Mouse (Mus musculus) liver, embryonic 14.5 days (tissue): ENCODE data around the gene Akap13. TPM values are rescaled to one million over a fixed set of nuclear protein-coding genes. Genes with fewer than 3 reads are reported as not detected.

Experiments used
- ATAC-seq: fragments of 200-750 bp; cut with Nextera tagmentation; 2 replicates; pipeline ENCODE4 v1.8.0; 2017; ENCODE audit warnings: moderate number of reproducible peaks, mild to moderate bottlenecking, moderate library complexity; ENCODE audit not compliant: insufficient read depth
- DNase-seq, 3 experiments: peaks; one replicate each; pipeline ENCODE4 v3.0.0-alpha.2; 2012 to 2013; ENCODE audit warnings: low read depth in 3 of 3, low spot score in 3 of 3
- H3K27ac ChIP-seq: fragments of 300-500 bp; sonication (generic); 2 replicates; pipeline ENCODE4 v1.5.1; 2014; ENCODE audit warnings: moderate library complexity, mild to moderate bottlenecking, control low read depth, inconsistent platforms
- H3K27me3 ChIP-seq: fragments of 300-500 bp; sonication (generic); 2 replicates; pipeline ENCODE4 v1.6.1; 2014; ENCODE audit warnings: mild to moderate bottlenecking, low read length, moderate library complexity; ENCODE audit not compliant: control insufficient read depth, insufficient read depth
- H3K36me3 ChIP-seq: fragments of 300-500 bp; sonication (generic); replicated peaks from 2 replicates; pipeline ENCODE4 v1.6.1; 2014; ENCODE audit warnings: low read depth; ENCODE audit not compliant: control insufficient read depth, insufficient read depth
- H3K4me1 ChIP-seq, 2 experiments: fragments of 200-500 bp in 1 of 2; fragments of 300-500 bp in 1 of 2; sonication (generic) in 1 of 2; replicated peaks; 2 replicates each; pipeline ENCODE4 v1.6.1; 2012 to 2014; ENCODE audit warnings: antibody characterized with exemption in 1 of 2, inconsistent platforms in 1 of 2, low read length in 1 of 2; ENCODE audit not compliant: control insufficient read depth in 2 of 2, insufficient read depth in 2 of 2
- H3K4me2 ChIP-seq: fragments of 300-500 bp; sonication (generic); 2 replicates; pipeline ENCODE4 v1.6.1; 2014; ENCODE audit warnings: low read depth, mild to moderate bottlenecking, control low read depth, moderate library complexity
- H3K4me3 ChIP-seq, 2 experiments: fragments of 200-500 bp in 1 of 2; fragments of 300-500 bp in 1 of 2; sonication (generic) in 1 of 2; 2 replicates each; pipeline ENCODE4 v1.5.1; 2012 to 2014; ENCODE audit warnings: low read depth in 2 of 2, low read length in 2 of 2, mild to moderate bottlenecking in 2 of 2, control low read depth in 1 of 2, inconsistent platforms in 1 of 2, moderate library complexity in 1 of 2; ENCODE audit not compliant: insufficient read depth in 1 of 2
- H3K9ac ChIP-seq: fragments of 300-500 bp; sonication (generic); replicated peaks from 2 replicates; pipeline ENCODE4 v1.6.1; 2014; ENCODE audit warnings: mild to moderate bottlenecking, control low read depth, moderate library complexity
- H3K9me3 ChIP-seq: fragments of 300-500 bp; sonication (generic); 2 replicates; pipeline ENCODE4 v1.6.1; 2016; ENCODE audit warnings: low read length, mixed read lengths; ENCODE audit not compliant: control insufficient read depth
- CTCF ChIP-seq: IDR thresholded peaks from 2 replicates; pipeline ENCODE4 v1.5.1; 2016; ENCODE audit warnings: antibody characterized with exemption, low read depth, control low read depth
- EP300 ChIP-seq: IDR thresholded peaks from 2 replicates; pipeline ENCODE4 v1.6.1; 2016; ENCODE audit warnings: antibody characterized with exemption, low read depth
- WGBS: fragments of 180-500 bp; shearing (Covaris S2); extraction: QIAGEN DNeasy Blood & Tissue Kit; methylation state at CpG from one replicate; pipeline ENCODE4 v1.1.7; 2014; ENCODE audit not compliant: insufficient replicate concordance; 5-methylcytosine and 5-hydroxymethylcytosine counted together
- polyA plus RNA-seq, 2 experiments: library from polyadenylated mRNA; depleted of rRNA in 1 of 2; stranded (reverse) in 1 of 2; unstranded in 1 of 2; fragments of >200 nt; fragmentation: Nextera tagmentation in 1 of 2; extraction: Ambion mirVana in 1 of 2; gene quantifications; 2 replicates each; pipeline versions ENCODE4 v1.2.1 to v1.2.3; 2012 to 2014

Gene Akap13
- polyA plus RNA-seq, 2 experiments = 9.0 to 28.1 TPM

DNA sequence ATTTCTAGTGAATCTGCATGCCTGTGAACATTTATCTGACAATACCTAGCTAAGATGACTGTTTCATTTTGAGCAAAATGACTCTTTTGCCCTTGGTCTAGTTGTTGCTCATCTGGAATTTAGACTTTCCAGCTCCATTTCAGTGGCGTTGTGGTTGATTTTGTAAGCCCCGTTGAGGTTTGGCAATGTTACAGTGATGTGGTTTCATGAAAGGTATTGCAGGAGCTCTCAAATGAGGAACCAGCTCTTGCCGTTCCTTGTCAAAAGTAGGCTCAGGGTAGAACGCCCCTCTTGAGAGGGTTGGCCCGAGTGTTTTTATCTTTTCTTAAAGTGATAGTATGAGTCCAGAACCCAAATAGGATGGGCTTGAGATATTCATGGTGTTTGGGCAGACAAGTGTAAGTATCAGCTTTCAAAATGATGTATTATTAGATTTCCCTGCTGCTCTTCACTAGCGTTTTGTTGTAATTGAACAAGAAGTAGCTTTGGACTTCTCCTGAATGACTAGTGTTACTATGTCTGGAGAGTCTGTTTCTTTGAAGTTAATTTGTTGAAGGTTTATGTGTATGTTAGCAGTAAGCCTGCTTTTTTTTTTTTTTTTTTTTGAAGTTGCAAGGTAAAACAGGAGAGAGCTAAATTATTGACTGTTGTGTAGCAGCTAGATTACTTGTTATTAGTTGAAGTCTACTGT lies 140.9 kb downstream of the Akap13 start:
- Histone ChIP-seq H3K4me1 (peaks cover 23 to 28% of the 10 kb centered on the region in 2 experiments), H3K27ac (peak overlapping the region; percentile 71)

DNA sequence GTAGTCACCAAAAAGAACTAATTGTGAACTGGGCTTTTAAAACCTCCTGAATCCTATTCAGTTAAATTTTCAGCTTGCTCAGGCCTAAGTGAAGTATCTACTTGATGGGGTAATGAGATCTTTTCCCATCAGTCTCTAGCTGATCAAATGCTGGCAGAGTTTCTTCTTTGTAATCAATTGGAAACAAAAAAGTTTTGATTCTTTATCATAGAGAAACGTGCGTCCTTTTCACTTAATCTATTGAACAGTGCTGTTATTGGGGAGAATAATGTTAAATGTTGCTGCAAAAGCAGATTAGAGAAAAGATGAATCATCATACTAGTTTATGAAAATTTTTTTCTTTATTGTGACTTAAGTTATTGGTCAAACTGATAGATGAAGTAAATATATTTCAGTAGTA lies 142.5 kb downstream of the Akap13 start:
- DNase-seq (no peak), ATAC-seq (peak; percentile 34; the same call in 1 of the 2 replicates)
- Histone ChIP-seq H3K36me3 (no peaks in the 10 kb centered on the region; the same call in 1 of the 2 replicates), H3K9ac (no peak overlapping the region), H3K9me3 (no peaks in the 10 kb centered on the region), H3K27ac (no peak overlapping the region), H3K4me3 (no peak overlapping the region), H3K27me3 (no peaks in the 10 kb centered on the region), H3K4me2 (peak overlapping the region; percentile 13), H3K4me1 (peaks cover 21 to 23% of the 10 kb centered on the region in 2 experiments)
- TF ChIP-seq CTCF = no peak
- TF ChIP-seq EP300 = peak; percentile 89
- WGBS = 12% methylated on average over 2 of the region's 2 CpGs

More for the DNA sequence above, 140.9 kb downstream of the Akap13 start:
- 7% methylated on average over 6 of the region's 6 CpGs for WGBS
- Histone ChIP-seq H3K4me3 (peak overlapping the region; percentile 31 to 45), H3K36me3 (no peaks in the 10 kb centered on the region), H3K4me2 (peak overlapping the region; percentile 67), H3K9me3 (no peaks in the 10 kb centered on the region), H3K27me3 (no peaks in the 10 kb centered on the region), H3K9ac (peak overlapping the region; percentile 64)
- ATAC-seq (peak; percentile 56), DNase-seq (no peak)
- TF ChIP-seq EP300 (no peak; the same call in 1 of the 2 replicates), CTCF (no peak)

DNA sequence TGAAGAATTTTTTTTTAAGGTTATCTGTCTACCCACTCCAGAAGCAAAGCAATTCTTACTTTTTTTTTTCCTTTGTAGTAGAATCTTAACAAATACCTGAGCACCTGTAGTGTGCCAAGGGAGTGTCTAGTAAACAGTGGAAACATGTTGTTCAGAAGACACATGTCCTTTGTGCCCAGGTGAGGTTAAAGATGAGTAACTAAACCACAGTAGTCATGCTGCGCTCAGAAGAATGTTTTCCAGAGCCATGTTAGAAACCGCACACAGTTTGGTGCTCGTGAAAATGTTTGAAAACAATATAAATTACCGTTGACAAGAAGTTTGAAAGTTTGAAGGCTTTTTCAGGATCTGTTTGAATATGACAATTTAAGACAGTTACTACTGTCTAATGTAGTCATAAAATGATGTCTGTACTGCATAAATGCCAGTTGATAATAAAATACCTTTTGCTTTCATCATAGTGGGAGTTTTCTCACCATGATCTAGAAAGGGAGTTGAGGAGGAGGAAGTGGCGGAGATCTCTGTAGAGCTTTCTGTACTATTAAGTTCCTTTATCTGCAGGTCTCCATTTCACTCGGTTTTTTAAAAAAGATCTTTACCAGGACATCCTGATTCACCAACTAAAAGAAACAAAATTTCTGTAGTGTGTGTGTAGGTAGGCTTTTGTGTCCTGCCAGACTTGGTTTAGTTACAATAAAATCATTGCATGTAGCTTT lies 145.2 kb downstream of the Akap13 start:
- no peak overlapping the region for H3K27ac ChIP-seq

DNA sequence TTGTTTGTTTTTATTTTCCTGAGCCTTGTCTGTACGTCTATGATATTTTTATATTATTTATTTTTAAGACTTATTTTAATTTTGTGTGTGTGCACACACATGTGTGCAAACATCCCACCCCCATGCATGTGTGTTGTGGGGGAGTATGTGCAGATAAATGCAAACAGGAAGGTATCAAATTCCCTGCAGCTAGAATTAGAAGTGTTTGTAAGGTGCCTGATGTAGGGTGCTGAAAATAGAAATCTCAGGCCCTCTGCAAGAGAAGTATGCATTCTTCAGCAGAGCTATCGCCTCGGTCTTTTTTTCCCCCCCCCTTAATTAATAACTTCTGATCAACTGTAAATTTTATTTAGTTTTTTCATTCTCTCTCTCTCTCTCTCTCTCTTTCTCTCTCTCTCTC lies 151.9 kb downstream of the Akap13 start:
- peaks cover 29% of the 10 kb centered on the region for H3K36me3 ChIP-seq

More for the DNA sequence above, 145.2 kb downstream of the Akap13 start:
- ATAC-seq = no peak
- Histone ChIP-seq H3K4me2 (no peak overlapping the region), H3K27me3 (no peaks in the 10 kb centered on the region), H3K9me3 (no peaks in the 10 kb centered on the region), H3K4me3 (no peak overlapping the region), H3K9ac (no peak overlapping the region), H3K36me3 (peaks cover 10% of the 10 kb centered on the region), H3K4me1 (peaks cover 12 to 13% of the 10 kb centered on the region in 2 experiments)
- TF ChIP-seq CTCF (no peak), EP300 (no peak)
- no peak for DNase-seq
- 63% methylated on average over 6 of the region's 6 CpGs for WGBS

DNA sequence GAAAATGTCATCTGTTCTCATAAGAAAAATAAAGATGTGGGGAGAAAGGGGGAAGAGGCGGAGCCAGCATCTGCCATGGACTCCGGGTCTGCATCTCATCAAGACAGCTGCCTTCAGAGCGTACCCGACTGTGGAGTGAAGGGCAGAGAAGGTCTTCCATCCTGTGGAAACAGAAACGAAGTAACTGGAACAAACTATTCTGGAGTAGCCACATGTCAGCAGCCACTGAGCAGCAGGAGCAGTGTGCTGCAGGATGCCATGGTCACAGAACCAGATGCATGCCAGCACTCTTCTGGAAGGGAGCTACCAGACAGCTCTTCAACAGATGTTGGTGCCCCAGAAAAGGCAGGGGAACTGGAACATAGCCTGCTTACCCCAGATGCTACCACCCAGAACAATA lies 153.4 kb downstream of the Akap13 start:
- H3K4me1 ChIP-seq = peaks cover 26 to 42% of the 10 kb centered on the region in 2 experiments
- no peaks in the 10 kb centered on the region for H3K27me3 ChIP-seq
- no peak overlapping the region for H3K4me3 ChIP-seq
- H3K36me3 ChIP-seq = peaks cover 23% of the 10 kb centered on the region
- no peak overlapping the region for H3K9ac ChIP-seq
- TF ChIP-seq CTCF (no peak), EP300 (no peak)
- DNase-seq (no peak), ATAC-seq (no peak)
- H3K27ac ChIP-seq = no peak overlapping the region
- no peak overlapping the region for H3K4me2 ChIP-seq
- H3K9me3 ChIP-seq = no peaks in the 10 kb centered on the region
- 72% methylated on average over 5 of the region's 5 CpGs for WGBS

More for the DNA sequence above, 151.9 kb downstream of the Akap13 start:
- H3K4me2 ChIP-seq = no peak overlapping the region
- no peak overlapping the region for H3K4me3 ChIP-seq
- no peaks in the 10 kb centered on the region for H3K27me3 ChIP-seq
- no peaks in the 10 kb centered on the region for H3K9me3 ChIP-seq
- peaks cover 26 to 35% of the 10 kb centered on the region in 2 experiments for H3K4me1 ChIP-seq
- no peak for ATAC-seq
- TF ChIP-seq CTCF (no peak), EP300 (no peak)
- DNase-seq = no peak
- H3K27ac ChIP-seq = no peak overlapping the region
- H3K9ac ChIP-seq = no peak overlapping the region
- 71% methylated on average over 3 of the region's 3 CpGs for WGBS
